Mouse (Mus musculus) lung, adult 2 months (tissue): ENCODE measurements at regions not wholly inside any gene's neighbourhood (a gene's known extent, or its start where the extent isn't known, plus 50 kb on each side); places are given as distances from the start of the nearest gene placed in this dataset.

Source experiments
- DNase-seq: peaks from one replicate; pipeline ENCODE4 v3.0.0; 2022
- H3K4me1 ChIP-seq: fragments of 200-500 bp; 2 replicates; pipeline ENCODE4 v1.6.1; 2011; ENCODE audit warnings: low read length; ENCODE audit not compliant: control insufficient read depth, insufficient read depth
- H3K4me3 ChIP-seq: fragments of 200-500 bp; replicated peaks from 2 replicates; pipeline ENCODE3; 2011; ENCODE audit warnings: low read depth, mild to moderate bottlenecking, control low read depth, low read length; ENCODE audit errors: extremely low read depth
- CTCF ChIP-seq: fragments of 200-500 bp; IDR thresholded peaks from 2 replicates; pipeline ENCODE4 v1.5.1; 2011; ENCODE audit warnings: mild to moderate bottlenecking, low read length, control low read depth; ENCODE audit not compliant: insufficient read depth
- POLR2A ChIP-seq: fragments of 200-500 bp; IDR thresholded peaks from 2 replicates; pipeline ENCODE4 v1.6.1; 2011; ENCODE audit warnings: low read depth, mild to moderate bottlenecking, control low read depth, low read length, borderline replicate concordance; ENCODE audit errors: extremely low read depth
- WGBS: fragments of 180-500 bp; shearing (Covaris S2); methylation state at CpG from one replicate; pipeline ENCODE4 v1.1.7; 2018; 5-methylcytosine and 5-hydroxymethylcytosine counted together

- no peak for DNase-seq
- no peaks in the 10 kb centered on the region for H3K4me1 ChIP-seq
- no peak overlapping the region for H3K4me3 ChIP-seq
- WGBS, result 52% methylated on average over 3 of the region's 3 CpGs
- no peak for TF ChIP-seq POLR2A
- no peak for TF ChIP-seq CTCF
Measured at GRCm38 (mm10) chr15:91916946-91917345, 78.9 kb downstream of the Smgc start.

- WGBS, result 46% methylated on average over 4 of the region's 4 CpGs
- TF ChIP-seq POLR2A (no peak), CTCF (no peak)
- H3K4me3 ChIP-seq, result no peak overlapping the region
- no peak for DNase-seq
- no peaks in the 10 kb centered on the region for H3K4me1 ChIP-seq
Measured at GRCm38 (mm10) chr15:91917877-91918276, 79.8 kb downstream of the Smgc start.

DNA sequence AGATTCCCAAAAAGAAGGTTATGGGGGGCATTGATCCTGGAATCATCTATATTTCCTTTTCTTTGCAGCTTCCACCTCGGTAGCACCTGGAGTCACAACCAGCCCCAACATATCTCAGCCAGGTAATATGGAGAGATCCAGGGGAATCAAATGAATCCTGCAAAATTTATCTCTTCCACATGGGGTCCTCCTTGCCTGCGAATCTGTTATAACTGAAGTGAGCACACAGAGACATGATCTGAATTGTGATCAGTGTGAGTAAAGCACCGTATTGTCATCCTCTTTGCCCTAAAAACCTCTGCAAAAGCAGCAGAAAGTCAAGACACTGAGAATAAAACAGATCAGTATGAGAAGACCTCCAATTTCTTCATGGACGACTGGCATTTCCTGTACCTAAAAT lies 86.5 kb downstream of the Smgc start:
- no peaks in the 10 kb centered on the region for H3K4me1 ChIP-seq
- no peak overlapping the region for H3K4me3 ChIP-seq
- TF ChIP-seq CTCF (no peak), POLR2A (no peak)
- WGBS, result 72% methylated on average over 4 of the region's 4 CpGs
- no peak for DNase-seq

DNA sequence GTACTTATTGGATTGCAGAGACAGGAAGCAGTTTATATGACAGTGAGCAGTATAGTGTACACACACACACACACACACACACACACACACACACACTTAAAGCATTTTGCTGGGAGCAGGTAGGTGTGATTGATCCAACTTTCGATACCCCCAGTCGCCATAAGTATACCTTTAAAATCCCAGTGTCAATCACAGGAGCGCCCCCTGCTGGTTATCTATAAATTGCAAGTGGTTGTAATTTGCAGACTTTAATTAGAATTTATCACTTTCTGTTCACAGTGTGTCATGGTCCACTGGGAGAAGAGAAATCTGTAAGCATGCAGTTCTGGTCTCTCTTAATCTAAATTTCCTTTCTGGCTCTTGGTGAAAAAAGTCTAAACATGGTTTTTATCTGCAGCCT lies 89.4 kb downstream of the Smgc start:
- TF ChIP-seq CTCF (no peak), POLR2A (no peak)
- no peaks in the 10 kb centered on the region for H3K4me1 ChIP-seq
- no peak for DNase-seq
- 16% methylated on average over 3 of the region's 3 CpGs for WGBS
- H3K4me3 ChIP-seq, result no peak overlapping the region

- DNase-seq, result no peak
- Histone ChIP-seq H3K4me3 (no peak overlapping the region), H3K4me1 (no peaks in the 10 kb centered on the region)
- TF ChIP-seq POLR2A (no peak), CTCF (no peak)
- WGBS, result 74% methylated on average over 7 of the region's 7 CpGs
Measured at GRCm38 (mm10) chr15:91928511-91928910, 90.4 kb downstream of the Smgc start.

DNA sequence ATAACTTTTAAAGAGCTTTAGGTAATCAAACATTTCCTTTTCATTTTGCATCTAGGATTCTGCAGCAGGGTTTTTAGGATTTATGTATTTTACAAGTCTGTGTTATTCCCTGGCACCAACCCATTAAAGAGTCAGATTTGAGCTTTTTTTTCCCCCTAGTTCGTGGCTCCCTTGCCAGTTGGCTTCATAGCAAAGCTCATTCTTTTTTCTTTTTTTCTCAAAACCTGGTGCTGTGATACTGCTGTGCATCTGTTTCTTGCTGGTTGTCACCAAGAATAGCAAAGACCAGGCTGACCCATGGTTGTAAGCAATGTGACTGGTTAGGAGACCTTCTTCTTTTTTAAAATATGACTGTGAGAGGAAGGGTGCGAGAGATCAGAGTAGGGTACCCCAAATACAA lies 93.7 kb upstream of the Cntn1 start:
- no peak for TF ChIP-seq POLR2A
- TF ChIP-seq CTCF, result no peak
- H3K4me1 ChIP-seq, result no peaks in the 10 kb centered on the region
- DNase-seq, result no peak
- H3K4me3 ChIP-seq, result no peak overlapping the region
- WGBS, result 69% methylated on average over 2 of the region's 2 CpGs

GRCm38 (mm10) chr15:91965172-91965571 lies 85.8 kb upstream of the Cntn1 start:
- Histone ChIP-seq H3K4me3 (no peak overlapping the region), H3K4me1 (no peaks in the 10 kb centered on the region)
- 77% methylated on average over 10 of the region's 10 CpGs for WGBS
- no peak for TF ChIP-seq CTCF
- no peak for TF ChIP-seq POLR2A
- no peak for DNase-seq

DNA sequence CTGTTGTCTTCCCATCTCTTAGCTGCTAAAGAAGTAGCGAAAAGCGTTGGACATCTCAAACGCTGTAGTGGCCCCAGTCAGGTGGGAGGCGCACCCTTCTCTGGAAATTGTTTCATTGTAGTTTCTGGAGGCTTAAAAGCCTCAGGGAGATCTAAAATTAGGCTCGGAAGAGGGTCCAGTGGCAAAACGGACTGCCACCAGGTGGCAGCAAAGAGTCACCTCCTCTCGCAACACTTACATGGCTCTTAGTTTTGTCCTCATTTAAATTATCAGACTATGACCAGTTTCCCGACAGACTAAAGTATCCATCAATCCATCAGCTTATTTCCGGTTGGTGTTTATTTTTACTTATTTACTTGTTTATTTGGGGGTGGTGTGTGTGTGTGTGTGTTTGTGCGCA lies 81.6 kb upstream of the Cntn1 start:
- Histone ChIP-seq H3K4me3 (no peak overlapping the region), H3K4me1 (no peaks in the 10 kb centered on the region)
- 21% methylated on average over 10 of the region's 10 CpGs for WGBS
- DNase-seq, result peak; percentile 12
- peak; percentile 76 for TF ChIP-seq CTCF
- no peak for TF ChIP-seq POLR2A

- 65% methylated on average over 3 of the region's 3 CpGs for WGBS
Measured at GRCm38 (mm10) chr15:91971411-91971810, 79.6 kb upstream of the Cntn1 start.

GRCm38 (mm10) chr15:91971846-91972245 lies 79.1 kb upstream of the Cntn1 start:
- no peak overlapping the region for H3K4me3 ChIP-seq
- no peaks in the 10 kb centered on the region for H3K4me1 ChIP-seq
- WGBS, result 37% methylated on average over 5 of the region's 5 CpGs
- DNase-seq, result no peak
- no peak for TF ChIP-seq POLR2A
- TF ChIP-seq CTCF, result no peak

More at GRCm38 (mm10) chr15:91971411-91971810, 79.6 kb upstream of the Cntn1 start:
- no peak for TF ChIP-seq CTCF
- no peak for TF ChIP-seq POLR2A
- DNase-seq, result no peak
- no peaks in the 10 kb centered on the region for H3K4me1 ChIP-seq
- H3K4me3 ChIP-seq, result no peak overlapping the region
